Mouse (Mus musculus) lung, postnatal 0 days (tissue): ENCODE measurements around the gene Zfp710.

Source experiments
- CTCF ChIP-seq: IDR thresholded peaks from 2 replicates; pipeline ENCODE4 v1.5.1; 2016; ENCODE audit warnings: antibody characterized with exemption, mild to moderate bottlenecking
- EP300 ChIP-seq: IDR thresholded peaks from 2 replicates; pipeline ENCODE4 v1.6.1; 2016; ENCODE audit warnings: antibody characterized with exemption, mild to moderate bottlenecking, control low read depth

DNA sequence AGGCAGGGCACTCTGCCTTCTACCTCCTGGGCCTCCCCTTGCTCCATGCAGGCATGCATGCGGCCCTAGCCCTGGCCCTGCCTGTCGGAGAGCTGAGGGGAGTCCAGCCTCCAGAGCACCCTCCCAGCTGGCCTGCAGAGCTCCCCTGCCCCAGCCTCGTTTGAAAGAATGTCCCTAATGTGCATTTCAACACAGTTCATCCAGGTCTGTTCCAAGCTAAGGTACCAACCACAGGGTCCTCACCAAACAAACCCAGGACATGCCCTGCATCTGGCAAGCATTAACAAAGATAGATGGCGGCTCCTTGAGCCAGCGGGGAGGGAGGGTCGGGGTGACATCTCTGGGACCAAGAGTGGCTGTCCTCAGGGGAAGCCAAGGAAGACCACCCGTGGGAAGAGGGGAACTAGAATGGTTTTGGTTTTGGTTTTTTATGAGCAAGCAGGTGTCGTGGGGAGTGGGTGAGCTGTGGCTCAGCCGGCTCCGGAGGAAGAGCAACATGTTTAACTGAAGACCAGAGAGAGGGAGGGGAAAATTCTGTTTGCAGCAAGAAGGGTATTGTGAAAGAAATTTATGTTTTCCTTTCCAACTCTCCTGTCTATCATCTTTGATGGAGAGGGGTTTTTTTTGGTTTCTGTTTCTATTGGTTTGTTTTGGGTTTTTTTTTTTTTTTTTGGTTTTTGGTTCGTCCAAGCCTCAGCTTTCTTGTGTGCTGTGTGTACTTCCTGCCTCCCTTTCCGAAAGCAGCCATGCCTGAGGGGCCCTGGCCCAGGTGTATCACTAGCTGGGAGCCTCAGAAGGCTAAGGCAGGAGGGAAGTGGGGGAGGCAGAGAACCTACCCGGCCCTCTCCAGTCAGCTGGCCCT lies 66.6 kb downstream of the Zfp710 start:
- TF ChIP-seq CTCF, result no peak
- no peak for TF ChIP-seq EP300
